Mouse (Mus musculus) megakaryocyte progenitor cell, adult 5-6 weeks (primary cell): ENCODE data around the gene Fbxw25. TPM values are rescaled to one million over a fixed set of nuclear protein-coding genes. Genes with fewer than 3 reads are reported as not detected.
"Not testable (repeated sequence)": the region's sequence is repeated elsewhere in the genome, so short reads cannot be mapped to it uniquely, and the experiment has no call there.

ENCODE experiments used
- ATAC-seq: replicated peaks from 2 replicates; pipeline ENCODE4 v1.8.0; 2016; ENCODE audit warnings: mild to moderate bottlenecking, moderate TSS enrichment, inconsistent platforms; ENCODE audit not compliant: poor library complexity
- total RNA-seq, 2 experiments: library from RNA; stranded (forward) in 1 of 2; stranded (reverse) in 1 of 2; fragments of 157-497, 149-512 nt in 1 of 2; fragments of 200-1000 nt in 1 of 2; gene quantifications; 2 replicates each; pipeline versions ENCODE4 v1.2.3 to v1.2.4; 2015 to 2017

Fbxw25 gene
- total RNA-seq (2015) (not detected in 2 replicates), total RNA-seq (2017) (not detected in 2 replicates)

DNA sequence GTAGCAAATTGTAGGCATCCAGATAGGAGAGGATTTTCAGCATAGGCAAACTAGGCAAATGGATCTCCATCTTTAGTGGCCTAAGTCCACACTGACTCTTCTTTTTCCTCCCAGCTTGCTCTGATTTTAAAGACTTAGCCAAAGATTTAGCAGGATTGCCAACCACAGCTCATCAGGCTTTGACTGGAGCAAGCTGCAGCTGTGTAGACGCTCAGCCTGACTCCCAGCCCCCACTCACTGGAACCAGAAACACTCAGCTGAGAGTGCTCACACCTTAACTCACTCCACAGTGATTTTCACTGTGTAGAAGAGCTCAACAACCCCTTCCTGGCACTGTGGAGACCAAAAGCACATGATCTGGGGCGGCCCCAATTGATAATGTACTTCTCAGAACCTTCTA lies at the start of gene Fbxw25:
Gene Fbxw25, minus strand, starts transcription at position 101 of the 400 bp plus-strand sequence.
- ATAC-seq = not testable (repeated sequence)

- not testable (repeated sequence) for ATAC-seq
Measured at GRCm38 (mm10) chr9:109702600-109702999, 38.1 kb upstream of the Fbxw25 start, which contains the start of gene Fbxw18. Gene Fbxw18 (minus strand): TSS chr9:109702700.

DNA sequence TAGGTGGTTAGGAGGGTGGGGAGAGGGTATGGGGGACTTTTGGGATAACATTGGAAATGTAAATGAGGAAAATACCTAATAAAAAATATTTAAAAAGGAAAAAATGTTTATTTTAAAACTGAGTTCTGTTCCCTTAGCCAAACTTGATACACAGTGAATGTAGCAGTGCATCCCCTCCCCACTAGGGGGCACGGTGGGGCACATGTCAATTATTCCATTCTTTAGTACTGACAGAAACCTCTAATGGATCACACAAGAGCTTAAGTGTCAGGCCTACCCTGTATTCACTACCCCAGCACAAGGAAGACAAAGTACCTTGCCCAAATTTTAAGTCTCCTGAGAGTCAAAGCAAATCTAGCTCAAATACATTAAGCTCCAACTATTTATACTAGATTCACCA lies 20.8 kb upstream of the Fbxw25 start:
- ATAC-seq = peak; percentile 84

- not testable (repeated sequence) for ATAC-seq
Measured at GRCm38 (mm10) chr9:109625957-109626356, 38.5 kb downstream of the Fbxw25 start, which contains the start of gene Fbxw24. Gene Fbxw24 (minus strand): TSS chr9:109626057.

DNA sequence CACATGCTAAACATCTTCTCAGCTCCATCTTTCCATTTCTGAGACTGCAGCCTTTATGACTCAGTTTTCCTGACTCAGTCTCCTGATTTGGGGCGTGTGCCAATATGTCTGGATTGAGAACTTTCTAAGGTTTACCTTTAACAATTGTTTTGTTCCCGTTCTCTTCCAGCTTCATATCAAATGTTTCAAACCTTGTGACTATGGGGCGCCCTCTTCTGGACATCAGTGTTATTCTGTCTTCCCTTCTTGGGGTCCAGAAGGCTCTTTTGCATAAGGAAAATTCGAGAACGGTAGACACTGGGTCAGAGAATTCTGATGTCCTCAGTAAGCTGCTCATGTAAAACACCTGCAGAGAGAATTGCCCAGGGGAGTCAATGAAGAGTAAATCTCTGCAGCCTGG lies 57.6 kb downstream of the Fbxw25 start:
- not testable (repeated sequence) for ATAC-seq

GRCm38 (mm10) chr9:109602128-109602527 lies 62.3 kb downstream of the Fbxw25 start:
- ATAC-seq = peak; percentile 48; the same call in 1 of the 2 replicates

GRCm38 (mm10) chr9:109597226-109597625 lies 67.2 kb downstream of the Fbxw25 start:
- no peak for ATAC-seq

Other genes starting within 250 kb of the Fbxw25 start
- not detected in 2 replicates for gene Fbxw16, start 215.5 kb downstream of the Fbxw25 start, total RNA-seq (2015)
- gene Fbxw16, start 215.5 kb downstream of the Fbxw25 start, total RNA-seq (2017) = not detected in 2 replicates
- gene Fbxw19, start 168.8 kb downstream of the Fbxw25 start, total RNA-seq (2015) = not detected in 2 replicates
- not detected in 2 replicates for gene Fbxw19, start 168.8 kb downstream of the Fbxw25 start, total RNA-seq (2017)
- gene Fbxw15, start 96.4 kb downstream of the Fbxw25 start, total RNA-seq (2015) = not detected in 2 replicates
- not detected in 2 replicates for gene Fbxw15, start 96.4 kb downstream of the Fbxw25 start, total RNA-seq (2017)
- gene Fbxw24, start 38.6 kb downstream of the Fbxw25 start, total RNA-seq (2015) = not detected in 2 replicates
- gene Fbxw24, start 38.6 kb downstream of the Fbxw25 start, total RNA-seq (2017) = not detected in 2 replicates
- gene Fbxw18, start 38.0 kb upstream of the Fbxw25 start, total RNA-seq (2015) = not detected in 2 replicates
- not detected in 2 replicates for gene Fbxw18, start 38.0 kb upstream of the Fbxw25 start, total RNA-seq (2017)
- gene Fbxw26, start 81.4 kb upstream of the Fbxw25 start, total RNA-seq (2015) = not detected in 2 replicates
- gene Fbxw26, start 81.4 kb upstream of the Fbxw25 start, total RNA-seq (2017) = not detected in 2 replicates
- gene Fbxw27, start 126.0 kb upstream of the Fbxw25 start, total RNA-seq (2015) = not detected in 2 replicates
- gene Fbxw27, start 126.0 kb upstream of the Fbxw25 start, total RNA-seq (2017) = not detected in 2 replicates
- not detected in 2 replicates for gene Spink8, start 147.6 kb upstream of the Fbxw25 start, total RNA-seq (2015)
- gene Spink8, start 147.6 kb upstream of the Fbxw25 start, total RNA-seq (2017) = not detected in 2 replicates
- 60.6 and 62.4 TPM in 2 replicates for gene Nme6, start 168.1 kb upstream of the Fbxw25 start, total RNA-seq (2015)
- gene Nme6, start 168.1 kb upstream of the Fbxw25 start, total RNA-seq (2017) = 40.7 and 45.1 TPM in 2 replicates
- 257 and 482 TPM in 2 replicates for gene Camp, start 185.0 kb upstream of the Fbxw25 start, total RNA-seq (2015)
- gene Camp, start 185.0 kb upstream of the Fbxw25 start, total RNA-seq (2017) = 178 and 390 TPM in 2 replicates
- gene Cdc25a, start 210.9 kb upstream of the Fbxw25 start, total RNA-seq (2015) = 28.8 and 33.8 TPM in 2 replicates
- 46.3 and 55.2 TPM in 2 replicates for gene Cdc25a, start 210.9 kb upstream of the Fbxw25 start, total RNA-seq (2017)